Mouse (Mus musculus): Measurements from ENCODE around the gene Akap12.

Gene Akap12

GRCm38 (mm10) chr10:4391076-4391475 is 124.9 kb downstream of the Akap12 start:
- in situ Hi-C loops (cut with MboI, MseI) = loop anchor here (10.0 to 25.0 kb wide), 2 partner anchors 1414 to 1421 kb away; partner anchors contain the start of genes Fbxo5 (in 2 of the 2) and Mtrf1l (in 1 of the 2)

- in situ Hi-C loops (cut with MboI, MseI) = loop anchor here (10.0 to 25.0 kb wide), 2 partner anchors 1413 to 1420 kb away; partner anchors contain the start of genes Fbxo5 (in 2 of the 2) and Mtrf1l (in 1 of the 2)
Observed at GRCm38 (mm10) chr10:4391851-4392250, 125.7 kb downstream of the Akap12 start.

DNA sequence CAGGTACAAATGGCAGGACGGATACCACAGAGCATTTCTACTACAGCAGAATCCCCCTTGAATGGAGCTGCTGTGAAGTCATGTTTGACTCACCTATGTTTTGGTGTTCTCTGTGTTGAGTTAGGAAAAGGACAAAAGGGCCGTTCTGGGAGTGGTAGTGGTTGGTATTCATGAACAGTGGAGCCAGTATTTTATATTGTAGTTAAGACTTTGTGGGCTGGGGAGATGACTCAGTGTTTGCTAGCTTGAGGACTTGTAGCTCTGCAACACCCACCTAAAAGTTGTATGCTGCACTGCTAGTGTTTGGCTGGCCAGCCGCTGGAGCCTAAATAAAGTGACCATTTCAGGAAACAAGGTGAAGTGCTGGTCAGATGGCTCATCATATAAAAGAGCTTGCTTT is 129.1 kb downstream of the Akap12 start:
- in situ Hi-C loops (cut with MboI, MseI) = loop anchor here (10.0 to 25.0 kb wide), 2 partner anchors 1409 to 1417 kb away; partner anchors contain the start of genes Fbxo5 (in 2 of the 2) and Mtrf1l (in 1 of the 2)

DNA sequence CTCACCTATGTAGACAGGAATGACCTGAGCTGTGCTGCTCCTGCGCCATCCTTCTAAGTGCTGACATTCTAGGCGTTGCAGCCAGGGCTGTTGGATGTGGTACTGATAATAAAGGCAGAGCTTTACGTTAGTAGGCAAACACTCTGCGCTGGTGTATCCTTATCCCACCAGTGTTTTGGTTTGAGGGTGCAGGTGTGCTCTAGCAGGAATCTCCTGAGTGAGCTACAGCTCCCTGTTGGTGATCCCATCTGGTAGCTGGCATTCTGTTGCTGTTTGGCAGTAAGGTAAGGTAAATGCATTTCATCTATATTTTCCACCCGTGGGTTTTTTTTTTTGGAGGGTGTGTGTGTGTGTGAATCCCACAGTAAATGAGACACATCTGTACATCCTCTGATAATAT is 131.9 kb downstream of the Akap12 start:
- in situ Hi-C loops (cut with MboI, MseI) = loop anchor here (10.0 to 25.0 kb wide), 2 partner anchors 1407 to 1414 kb away; partner anchors contain the start of genes Fbxo5 (in 2 of the 2) and Mtrf1l (in 1 of the 2)

GRCm38 (mm10) chr10:4404895-4405491 is 138.8 kb downstream of the Akap12 start:
- in situ Hi-C loops (cut with MboI, MseI) = no loop called here

- in situ Hi-C loops (cut with MboI, MseI) = no loop called here
Observed at GRCm38 (mm10) chr10:4405511-4405910, 139.3 kb downstream of the Akap12 start.

- in situ Hi-C loops (cut with MboI, MseI) = no loop called here
Observed at GRCm38 (mm10) chr10:4407191-4407590, 141.0 kb downstream of the Akap12 start.

Measured in T-helper 17 cell (primary cell).